Mouse (Mus musculus): ENCODE measurements around the gene Ccdc169. TPM values are rescaled to one million over a fixed set of nuclear protein-coding genes. Genes with fewer than 3 reads are reported as not detected.

Gene Ccdc169
- polyA plus RNA-seq, 2 experiments, result 0.11 to 0.25 TPM

- no peak for ATAC-seq (ENCODE audit: low FRiP score, low read depth)
- WGBS, result 84% methylated on average over 2 of the region's 2 CpGs
- H3K4me3 ChIP-seq (replicated peaks; ENCODE audit: low read length), result no peak overlapping the region
- H3K4me2 ChIP-seq (replicated peaks; ENCODE audit: low read depth, low read length, severe bottlenecking), result no peak overlapping the region
- TF ChIP-seq POLR2A (IDR thresholded peaks at IDR 0.05; ENCODE audit: borderline replicate concordance, extremely low read depth, insufficient read depth, insufficient read length), result no peak
- no peaks in the 10 kb centered on the region for H3K9me3 ChIP-seq (ENCODE audit: control insufficient read depth, low read length)
- no peak overlapping the region for H3K9ac ChIP-seq (ENCODE audit: low read depth, low read length, severe bottlenecking)
- no peaks in the 10 kb centered on the region for H3K4me1 ChIP-seq (ENCODE audit: control insufficient read depth, insufficient read depth, low read length)
- H3K27ac ChIP-seq (replicated peaks; ENCODE audit: low read depth, low read length), result no peak overlapping the region
- H3K36me3 ChIP-seq (ENCODE audit: control insufficient read depth, insufficient read depth, low read length), result peaks cover 22% of the 10 kb centered on the region
- no peak for DNase-seq (ENCODE audit: low spot score)
- H3K27me3 ChIP-seq (ENCODE audit: control insufficient read depth, insufficient read depth, low read length), result no peaks in the 10 kb centered on the region
These were observed 4.3 kb downstream of the Ccdc169 start for GRCm38 (mm10) chr3:55141401-55141800.

- H3K4me3 ChIP-seq (replicated peaks; ENCODE audit: low read length), result no peak overlapping the region
- no peaks in the 10 kb centered on the region for H3K4me1 ChIP-seq (ENCODE audit: control insufficient read depth, insufficient read depth, low read length)
- no peaks in the 10 kb centered on the region for H3K27me3 ChIP-seq (ENCODE audit: control insufficient read depth, insufficient read depth, low read length)
- H3K27ac ChIP-seq (replicated peaks; ENCODE audit: low read depth, low read length), result no peak overlapping the region
- no peak for DNase-seq (ENCODE audit: low spot score)
- no peaks in the 10 kb centered on the region for H3K36me3 ChIP-seq (ENCODE audit: control insufficient read depth, insufficient read depth, low read length)
- H3K4me2 ChIP-seq (replicated peaks; ENCODE audit: low read depth, low read length, severe bottlenecking), result no peak overlapping the region
- no peaks in the 10 kb centered on the region for H3K9me3 ChIP-seq (ENCODE audit: control insufficient read depth, low read length)
- ATAC-seq (ENCODE audit: low FRiP score, low read depth), result no peak
- 83% methylated on average over 4 of the region's 4 CpGs for WGBS
- TF ChIP-seq POLR2A (IDR thresholded peaks at IDR 0.05; ENCODE audit: borderline replicate concordance, extremely low read depth, insufficient read depth, insufficient read length), result no peak
- no peak overlapping the region for H3K9ac ChIP-seq (ENCODE audit: low read depth, low read length, severe bottlenecking)
These were observed 7.8 kb downstream of the Ccdc169 start for GRCm38 (mm10) chr3:55144916-55145315.

GRCm38 (mm10) chr3:55146441-55146840 is 9.3 kb downstream of the Ccdc169 start:
- ATAC-seq (ENCODE audit: low FRiP score, low read depth) (no peak), DNase-seq (ENCODE audit: low spot score) (no peak)
- Histone ChIP-seq H3K4me3 (replicated peaks; ENCODE audit: low read length) (no peak overlapping the region), H3K4me1 (ENCODE audit: control insufficient read depth, insufficient read depth, low read length) (no peaks in the 10 kb centered on the region), H3K9ac (ENCODE audit: low read depth, low read length, severe bottlenecking) (no peak overlapping the region), H3K4me2 (replicated peaks; ENCODE audit: low read depth, low read length, severe bottlenecking) (no peak overlapping the region), H3K9me3 (ENCODE audit: control insufficient read depth, low read length) (no peaks in the 10 kb centered on the region), H3K27me3 (ENCODE audit: control insufficient read depth, insufficient read depth, low read length) (no peaks in the 10 kb centered on the region), H3K36me3 (ENCODE audit: control insufficient read depth, insufficient read depth, low read length) (no peaks in the 10 kb centered on the region), H3K27ac (replicated peaks; ENCODE audit: low read depth, low read length) (no peak overlapping the region)
- 78% methylated on average over 6 of the region's 6 CpGs for WGBS
- no peak for TF ChIP-seq POLR2A (IDR thresholded peaks at IDR 0.05; ENCODE audit: borderline replicate concordance, extremely low read depth, insufficient read depth, insufficient read length)

- ATAC-seq (ENCODE audit: low FRiP score, low read depth), result no peak
- Histone ChIP-seq H3K36me3 (ENCODE audit: control insufficient read depth, insufficient read depth, low read length) (no peaks in the 10 kb centered on the region), H3K4me2 (replicated peaks; ENCODE audit: low read depth, low read length, severe bottlenecking) (no peak overlapping the region), H3K4me3 (replicated peaks; ENCODE audit: low read length) (no peak overlapping the region), H3K9ac (ENCODE audit: low read depth, low read length, severe bottlenecking) (no peak overlapping the region), H3K4me1 (ENCODE audit: control insufficient read depth, insufficient read depth, low read length) (peaks cover 3% of the 10 kb centered on the region; the same call in 1 of the 2 replicates), H3K9me3 (ENCODE audit: control insufficient read depth, low read length) (no peaks in the 10 kb centered on the region), H3K27me3 (ENCODE audit: control insufficient read depth, insufficient read depth, low read length) (no peaks in the 10 kb centered on the region), H3K27ac (replicated peaks; ENCODE audit: low read depth, low read length) (no peak overlapping the region)
- DNase-seq (ENCODE audit: low spot score), result no peak
- TF ChIP-seq POLR2A (IDR thresholded peaks at IDR 0.05; ENCODE audit: borderline replicate concordance, extremely low read depth, insufficient read depth, insufficient read length), result no peak
- WGBS, result 100% methylated on average over 2 of the region's 2 CpGs
These were observed 10.0 kb downstream of the Ccdc169 start for GRCm38 (mm10) chr3:55147156-55147555.

- DNase-seq (ENCODE audit: low spot score) (peak; percentile 3), ATAC-seq (ENCODE audit: low FRiP score, low read depth) (no peak)
- Histone ChIP-seq H3K27me3 (ENCODE audit: control insufficient read depth, insufficient read depth, low read length) (no peaks in the 10 kb centered on the region), H3K4me1 (ENCODE audit: control insufficient read depth, insufficient read depth, low read length) (peaks cover 3% of the 10 kb centered on the region; the same call in 1 of the 2 replicates), H3K4me3 (replicated peaks; ENCODE audit: low read length) (no peak overlapping the region), H3K4me2 (replicated peaks; ENCODE audit: low read depth, low read length, severe bottlenecking) (no peak overlapping the region), H3K9me3 (ENCODE audit: control insufficient read depth, low read length) (no peaks in the 10 kb centered on the region), H3K36me3 (ENCODE audit: control insufficient read depth, insufficient read depth, low read length) (no peaks in the 10 kb centered on the region), H3K9ac (ENCODE audit: low read depth, low read length, severe bottlenecking) (no peak overlapping the region), H3K27ac (replicated peaks; ENCODE audit: low read depth, low read length) (no peak overlapping the region)
- no peak for TF ChIP-seq POLR2A (IDR thresholded peaks at IDR 0.05; ENCODE audit: borderline replicate concordance, extremely low read depth, insufficient read depth, insufficient read length)
- WGBS, result 14% methylated on average over 3 of the region's 3 CpGs
These were observed 11.0 kb downstream of the Ccdc169 start for GRCm38 (mm10) chr3:55148091-55148490.
